Mouse (Mus musculus) G1E (cell line): ENCODE data around the gene Kmt2b.

Source experiments
- CTCF ChIP-seq: IDR thresholded peaks from 2 replicates; pipeline ENCODE4 v1.5.1; 2012; ENCODE audit warnings: low read depth, low read length, inconsistent platforms, mixed read lengths
- GATA1 ChIP-seq: IDR thresholded peaks from 2 replicates; pipeline ENCODE4 v1.6.1; 2012; ENCODE audit warnings: borderline replicate concordance, low read length, inconsistent platforms, mixed read lengths
- GATA2 ChIP-seq: IDR thresholded peaks from 2 replicates; pipeline ENCODE4 v1.6.1; 2012; ENCODE audit warnings: low read depth, low read length, inconsistent platforms, borderline replicate concordance
- POLR2AphosphoS5 ChIP-seq: IDR thresholded peaks from 2 replicates; pipeline ENCODE4 v1.6.1; 2012; ENCODE audit warnings: low read depth, low read length, inconsistent platforms; ENCODE audit not compliant: insufficient replicate concordance
- TAL1 ChIP-seq: conservative IDR thresholded peaks from 2 replicates; pipeline ENCODE4 v1.6.1; 2012; ENCODE audit warnings: low read depth, low read length, inconsistent platforms, mixed read lengths

DNA sequence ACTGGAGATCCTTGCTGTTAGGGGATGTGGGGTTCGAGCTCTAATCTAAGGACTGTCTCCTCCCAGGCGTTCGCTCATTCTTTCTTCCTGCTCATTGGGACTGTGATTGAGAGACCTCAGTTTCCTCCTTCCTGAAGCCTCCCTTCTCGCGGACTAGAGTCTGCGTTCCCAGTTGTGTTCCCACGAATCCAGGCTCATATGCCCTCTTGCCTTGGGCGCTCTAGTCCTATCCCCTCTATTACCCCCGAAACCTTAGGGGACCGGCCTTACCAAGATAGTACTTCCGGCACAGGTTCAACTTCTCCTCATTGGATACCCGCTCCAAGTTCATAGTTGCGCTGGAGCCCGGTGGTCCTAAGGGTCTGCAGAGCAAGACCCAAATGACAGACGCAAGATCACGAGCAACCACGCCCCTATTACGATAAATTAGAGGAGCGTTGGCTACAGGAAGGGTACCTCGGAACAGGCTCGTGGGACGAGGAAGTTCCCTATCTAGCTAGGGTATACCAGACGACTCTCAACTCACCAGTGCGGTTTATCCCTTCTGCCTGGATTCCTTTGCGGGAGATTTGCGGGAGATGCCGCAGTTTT lies 25.9 kb downstream of the Kmt2b start:
- TF ChIP-seq CTCF: no peak
- TF ChIP-seq GATA1: no peak
- TF ChIP-seq GATA2: no peak
- no peak for TF ChIP-seq POLR2AphosphoS5
- TF ChIP-seq TAL1: no peak
